Mouse (Mus musculus) lung, postnatal 0 days (tissue): ENCODE data around the gene Arid3a.
A peak's percentile ranks its signal among the peaks of the same experiment; 100 is the strongest.

Experiments
- CTCF ChIP-seq: IDR thresholded peaks from 2 replicates; pipeline ENCODE4 v1.5.1; 2016; ENCODE audit warnings: antibody characterized with exemption, mild to moderate bottlenecking
- EP300 ChIP-seq: IDR thresholded peaks from 2 replicates; pipeline ENCODE4 v1.6.1; 2016; ENCODE audit warnings: antibody characterized with exemption, mild to moderate bottlenecking, control low read depth

DNA sequence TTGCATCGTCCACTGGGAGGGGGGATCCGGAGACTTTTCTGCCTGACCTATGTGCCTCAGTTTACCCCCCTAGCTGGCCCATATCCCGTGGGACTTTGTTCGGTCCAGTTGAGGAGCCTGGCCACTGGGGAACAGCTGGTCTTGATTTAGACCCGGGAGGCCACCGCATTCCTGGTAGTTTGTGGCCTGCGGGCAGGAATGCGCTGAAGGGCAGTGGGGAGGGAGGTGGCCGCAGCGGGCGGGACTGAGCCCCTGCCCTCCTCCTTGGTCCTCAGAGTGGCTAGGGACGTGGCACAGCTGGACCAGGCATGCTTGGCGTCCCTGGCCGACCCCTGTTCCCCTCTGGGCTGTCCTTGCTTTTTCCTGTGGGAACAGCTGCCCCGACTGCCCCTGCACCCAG is 63.0 kb downstream of the Arid3a start:
- 0 out of 2 replicates have a peak, but pooled peaks have one; percentile 9 for TF ChIP-seq EP300
- 0 out of 2 replicates have a peak, but pooled peaks have one; percentile 8 for TF ChIP-seq CTCF
